In the genomic region with DNA sequence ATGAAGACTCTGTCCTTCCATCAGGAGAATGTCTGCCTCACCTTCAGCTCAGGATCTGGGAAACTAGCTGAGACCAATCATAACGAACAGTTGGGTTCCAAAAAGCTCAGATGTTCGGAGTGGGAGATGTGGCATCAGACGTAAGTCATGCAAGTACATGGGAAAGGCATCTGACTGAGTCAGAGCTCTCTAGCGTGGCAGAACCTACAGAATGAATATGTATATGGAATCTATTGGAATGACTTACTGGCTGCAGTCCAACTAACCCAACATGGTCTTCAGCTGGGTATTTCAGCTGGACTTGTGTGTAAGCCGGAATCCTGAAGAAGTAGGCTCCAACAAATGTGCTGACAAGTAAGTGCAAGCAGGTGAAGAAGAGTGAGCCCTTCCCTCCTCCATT, we compare ENCODE assay signal across 18 mouse cellular contexts.
"Had no signal": no experiment of that assay in that cellular context is flagged by ENCODE, and none has a peak within 500 bp of the region (broad histone marks: within the 10 kb centered on the region; RNA-seq: fewer than 3 reads in every experiment).

No protein-coding gene starts in this region.

- H3K9ac ChIP-seq: lung, embryonic 14.5 days; midbrain, embryonic 12.5 days; neural tube, embryonic 13.5 days; neural tube, embryonic 15.5 days; stomach, embryonic 15.5 days had no signal

- H3K4me2 ChIP-seq: lung, embryonic 14.5 days; midbrain, embryonic 12.5 days; neural tube, embryonic 13.5 days; neural tube, embryonic 15.5 days; stomach, embryonic 15.5 days had no signal

- DNase-seq: lung, adult 18-20 months; lung, embryonic 14.5 days; lung, postnatal 10 days; lung, postnatal 4 days; midbrain, embryonic 14.5 days; right cerebral cortex, adult 18-20 months; right cerebral cortex, postnatal 25 days; thymus, adult 18-20 months; thymus, postnatal 14 days; thymus, postnatal 36 days had no signal

- H3K27me3 ChIP-seq: neural tube, embryonic 13.5 days; neural tube, embryonic 15.5 days; stomach, embryonic 15.5 days had no signal

- H3K27ac ChIP-seq: midbrain, embryonic 12.5 days; neural tube, embryonic 15.5 days; stomach, embryonic 15.5 days; stomach, postnatal 0 days had no signal

- H3K4me1 ChIP-seq: stomach, embryonic 15.5 days had no signal

- ATAC-seq: midbrain, embryonic 16.5 days had no signal

- H3K36me3 ChIP-seq: midbrain, embryonic 10.5 days; midbrain, embryonic 12.5 days; neural tube, embryonic 13.5 days; neural tube, embryonic 15.5 days; stomach, embryonic 15.5 days had no signal

- H3K4me3 ChIP-seq: midbrain, embryonic 10.5 days; midbrain, embryonic 12.5 days; myocyte; neural tube, embryonic 13.5 days; neural tube, embryonic 15.5 days; stomach, embryonic 15.5 days had no signal

- H3K9me3 ChIP-seq: midbrain, embryonic 10.5 days; midbrain, embryonic 12.5 days; neural tube, embryonic 13.5 days; neural tube, embryonic 15.5 days; stomach, embryonic 15.5 days had no signal
